Mouse (Mus musculus) gastrocnemius, postnatal 14 days (tissue): ENCODE measurements around the gene Vmn2r52. TPM values are rescaled to one million over a fixed set of nuclear protein-coding genes. Genes with fewer than 3 reads are reported as not detected.
"Not testable (repeated sequence)": the region's sequence is repeated elsewhere in the genome, so short reads cannot be mapped to it uniquely, and the experiment has no call there.

Experiments used
- DNase-seq: peaks from one replicate; pipeline ENCODE4 v3.0.0; 2021; ENCODE audit warnings: mixed read lengths
- intact Hi-C: fragments of 180-260 bp; cut with DNase I; formaldehyde crosslinking; loops from one replicate; pipeline ENCODE4 v1.15.1; 2025; ENCODE audit warnings: low total_unique reads
- long read RNA-seq, 2 experiments: library from polyadenylated mRNA; stranded (forward); transcript quantifications; one replicate each; pipeline ENCODE4 v2.0.0; 2021
- total RNA-seq, 2 experiments: library from RNA; stranded (reverse); gene quantifications; 2 replicates each; pipeline ENCODE4 v1.2.3; 2021

Gene Vmn2r52
- not detected for total RNA-seq
- long read RNA-seq, experiment 1 = 0 reads
- long read RNA-seq, experiment 2 = 0 reads

GRCm38 (mm10) chr7:10176473-10176872, at the start of gene Vmn2r52:
Vmn2r52 (minus strand) TSS chr7:10176573.
- intact Hi-C loops = no loop called here

DNA sequence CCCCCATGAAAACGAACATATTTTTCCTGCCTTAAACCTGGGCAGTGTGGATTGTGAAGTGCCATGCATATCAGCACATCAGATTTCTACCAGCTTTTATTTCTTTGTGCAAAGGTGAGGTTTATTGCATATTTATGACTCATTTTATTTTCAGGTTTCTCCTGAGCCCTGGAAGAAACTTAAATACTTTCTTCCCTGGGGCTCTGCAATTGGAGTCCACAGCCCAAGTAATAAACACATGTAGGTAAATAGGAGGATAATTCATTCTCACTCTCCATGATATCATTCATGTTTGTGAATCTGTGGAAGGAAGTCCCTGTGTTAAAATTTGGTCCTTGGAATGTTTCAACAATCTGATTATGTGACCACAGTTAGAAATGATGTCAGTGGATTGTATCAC, 70.7 kb downstream of the Vmn2r52 start, which contains the start of gene Vmn2r51:
Gene Vmn2r51, minus strand, starts transcription at position 101 of the 400 bp plus-strand sequence.
- intact Hi-C loops, DNase-seq: not testable (repeated sequence)

More at GRCm38 (mm10) chr7:10176473-10176872, at the start of gene Vmn2r52:
- DNase-seq = no peak

Other genes with a start within 250 kb of the Vmn2r52 start
- not detected for gene Vmn2r48, start 223.0 kb downstream of the Vmn2r52 start, total RNA-seq
- not detected for gene Vmn2r49, start 184.3 kb downstream of the Vmn2r52 start, total RNA-seq
- not detected for gene Vmn2r50, start 123.3 kb downstream of the Vmn2r52 start, total RNA-seq
- not detected for gene Vmn2r51, start 70.8 kb downstream of the Vmn2r52 start, total RNA-seq
- not detected for gene Vmn1r66, start 101.4 kb upstream of the Vmn2r52 start, total RNA-seq